Mouse (Mus musculus) lung, adult 2 months (tissue): ENCODE measurements at regions not wholly inside any gene's neighbourhood (a gene's known extent, or its start where the extent isn't known, plus 50 kb on each side); places are given as distances from the start of the nearest gene placed in this dataset.
A peak's percentile ranks its signal among the peaks of the same experiment; 100 is the strongest.

Experiments
- DNase-seq: peaks from one replicate; pipeline ENCODE4 v3.0.0; 2022
- H3K4me1 ChIP-seq: fragments of 200-500 bp; 2 replicates; pipeline ENCODE4 v1.6.1; 2011; ENCODE audit warnings: low read length; ENCODE audit not compliant: control insufficient read depth, insufficient read depth
- H3K4me3 ChIP-seq: fragments of 200-500 bp; replicated peaks from 2 replicates; pipeline ENCODE3; 2011; ENCODE audit warnings: low read depth, mild to moderate bottlenecking, control low read depth, low read length; ENCODE audit errors: extremely low read depth
- CTCF ChIP-seq: fragments of 200-500 bp; IDR thresholded peaks from 2 replicates; pipeline ENCODE4 v1.5.1; 2011; ENCODE audit warnings: mild to moderate bottlenecking, low read length, control low read depth; ENCODE audit not compliant: insufficient read depth
- POLR2A ChIP-seq: fragments of 200-500 bp; IDR thresholded peaks from 2 replicates; pipeline ENCODE4 v1.6.1; 2011; ENCODE audit warnings: low read depth, mild to moderate bottlenecking, control low read depth, low read length, borderline replicate concordance; ENCODE audit errors: extremely low read depth
- WGBS: fragments of 180-500 bp; shearing (Covaris S2); methylation state at CpG from one replicate; pipeline ENCODE4 v1.1.7; 2018; 5-methylcytosine and 5-hydroxymethylcytosine counted together

DNA sequence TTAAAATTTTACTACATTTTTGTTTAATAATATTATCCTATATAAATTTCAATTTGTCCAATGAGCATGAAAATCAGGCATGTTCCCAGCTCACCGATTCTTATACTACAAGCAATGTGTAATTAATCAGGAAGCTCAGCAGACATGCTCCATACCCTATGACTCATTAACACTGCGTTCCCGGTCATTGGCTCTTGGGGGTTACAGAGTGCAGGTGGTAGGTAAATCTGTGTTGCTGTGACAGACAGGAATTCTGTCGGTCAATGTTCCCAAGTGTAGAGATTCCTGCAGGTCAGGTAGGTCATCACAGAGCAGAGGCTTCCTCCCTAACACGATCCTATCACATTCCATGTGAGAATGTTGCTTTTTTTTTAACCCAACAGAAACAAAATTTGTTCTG lies 371.0 kb downstream of the Lpin1 start:
- no peaks in the 10 kb centered on the region for H3K4me1 ChIP-seq
- WGBS = 65% methylated on average over 5 of the region's 5 CpGs

DNA sequence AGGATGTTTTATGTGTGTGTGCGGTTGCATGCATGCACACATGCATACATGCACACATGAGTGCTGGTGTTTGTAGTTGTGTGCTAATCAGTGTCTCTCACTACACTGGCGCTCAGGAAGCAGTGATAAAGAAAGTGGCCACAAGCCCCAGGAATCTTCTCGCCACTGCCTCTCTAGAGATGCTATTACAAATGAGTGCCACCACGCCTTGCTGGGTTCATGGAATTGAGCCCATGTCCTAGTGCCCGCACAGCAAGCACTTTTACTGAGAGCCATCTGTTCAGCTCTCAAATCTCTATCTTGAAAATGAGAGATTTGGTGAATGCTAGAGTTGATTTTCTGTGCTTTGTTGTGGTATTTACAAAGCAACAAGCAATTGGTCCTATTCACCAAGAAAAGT lies 373.3 kb downstream of the Lpin1 start:
- H3K4me3 ChIP-seq = no peak overlapping the region
- DNase-seq = no peak
- H3K4me1 ChIP-seq = no peaks in the 10 kb centered on the region
- 82% methylated on average over 5 of the region's 5 CpGs for WGBS
- no peak for TF ChIP-seq POLR2A
- TF ChIP-seq CTCF = no peak

More for the DNA sequence above, 371.0 kb downstream of the Lpin1 start:
- no peak for DNase-seq
- no peak overlapping the region for H3K4me3 ChIP-seq
- TF ChIP-seq POLR2A (no peak), CTCF (no peak)

DNA sequence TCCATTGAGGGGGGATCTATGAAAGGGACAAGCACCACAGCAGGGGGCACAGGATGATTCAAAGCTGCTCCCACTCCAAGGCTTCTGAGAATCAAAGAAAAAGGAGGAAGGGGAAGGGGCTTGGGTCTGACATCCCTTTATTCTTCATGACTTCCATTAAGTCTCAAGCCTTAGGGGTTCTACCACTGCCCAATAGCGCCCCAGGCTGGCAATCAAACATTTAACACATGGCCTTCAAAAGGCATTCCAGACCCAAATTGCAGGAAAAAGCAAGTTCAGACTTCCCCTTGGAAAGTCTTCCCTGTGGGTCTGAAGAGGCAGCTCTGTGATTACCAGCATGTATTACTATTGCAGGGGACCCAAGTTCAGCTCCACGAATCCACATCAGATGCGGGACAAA lies 377.2 kb downstream of the Lpin1 start:
- no peaks in the 10 kb centered on the region for H3K4me1 ChIP-seq
- TF ChIP-seq CTCF (no peak), POLR2A (no peak)
- WGBS = 93% methylated on average over 3 of the region's 3 CpGs
- no peak for DNase-seq
- H3K4me3 ChIP-seq = no peak overlapping the region

DNA sequence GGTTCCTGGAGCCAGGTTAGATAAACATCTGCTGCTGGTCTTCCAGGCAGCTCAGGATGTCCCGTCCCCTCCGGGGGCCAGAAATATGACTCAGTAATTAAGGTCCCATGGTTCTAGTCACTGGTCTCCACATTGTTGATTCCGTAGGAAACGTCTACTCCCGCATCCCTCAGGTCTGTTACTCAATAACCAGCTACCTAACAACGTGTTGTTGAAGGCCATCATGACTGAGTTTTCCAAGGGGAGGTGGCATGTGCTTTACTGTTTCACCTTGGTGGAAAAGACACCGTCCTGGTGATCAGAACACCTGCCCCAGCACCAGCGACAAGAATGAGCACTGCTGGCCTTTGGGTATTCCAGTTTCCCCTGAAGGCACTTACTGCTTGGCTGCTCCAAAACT lies 377.9 kb downstream of the Lpin1 start:
- 77% methylated on average over 8 of the region's 8 CpGs for WGBS
- TF ChIP-seq POLR2A = no peak
- no peak for TF ChIP-seq CTCF
- Histone ChIP-seq H3K4me1 (no peaks in the 10 kb centered on the region), H3K4me3 (no peak overlapping the region)
- no peak for DNase-seq

DNA sequence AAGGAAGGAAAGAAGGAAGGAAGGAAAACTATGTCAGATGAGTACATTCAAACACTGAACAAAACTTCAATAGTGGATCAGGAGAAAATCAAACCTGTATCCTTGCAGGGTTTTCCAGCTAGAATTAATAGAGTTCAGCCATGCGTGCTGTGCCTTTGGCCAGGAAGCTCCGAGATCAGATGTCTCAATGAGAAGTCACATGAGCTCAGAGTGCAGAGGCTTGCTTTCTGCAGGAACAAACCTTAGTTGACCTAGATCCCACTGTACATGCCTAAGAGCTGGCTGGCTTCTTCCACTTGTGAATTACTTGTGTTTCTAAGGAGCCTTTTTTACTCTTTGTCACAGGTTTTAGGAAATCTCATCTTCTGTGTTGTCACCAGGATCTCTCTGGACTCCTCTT lies 378.7 kb downstream of the Lpin1 start:
- Histone ChIP-seq H3K4me1 (no peaks in the 10 kb centered on the region), H3K4me3 (no peak overlapping the region)
- TF ChIP-seq POLR2A (no peak), CTCF (no peak)
- DNase-seq = no peak
- 64% methylated on average over 2 of the region's 2 CpGs for WGBS

DNA sequence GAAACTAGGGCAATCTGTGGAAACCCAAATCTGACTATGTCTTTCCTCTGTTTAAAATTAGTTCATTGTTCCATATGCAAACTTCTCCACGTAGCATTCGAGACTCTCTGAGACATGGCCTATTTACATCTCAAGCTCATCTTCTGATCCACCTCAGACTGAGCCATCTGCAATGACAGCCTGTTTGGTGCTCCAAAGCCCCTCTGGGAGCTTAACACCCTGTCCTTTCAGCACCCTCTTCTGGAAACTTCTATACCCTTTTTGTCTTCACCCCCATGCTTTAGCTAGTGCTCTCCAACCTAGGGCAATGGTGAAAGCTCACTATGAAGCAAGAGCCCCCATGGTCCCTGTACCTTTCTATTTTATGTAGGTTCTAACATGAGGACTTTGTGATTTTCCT lies 379.7 kb downstream of the Lpin1 start:
- TF ChIP-seq POLR2A = no peak
- TF ChIP-seq CTCF = 0 out of 2 replicates have a peak, but pooled peaks have one; percentile 5
- H3K4me1 ChIP-seq = no peaks in the 10 kb centered on the region
- no peak for DNase-seq
- H3K4me3 ChIP-seq = no peak overlapping the region
- 77% methylated on average over 2 of the region's 2 CpGs for WGBS

DNA sequence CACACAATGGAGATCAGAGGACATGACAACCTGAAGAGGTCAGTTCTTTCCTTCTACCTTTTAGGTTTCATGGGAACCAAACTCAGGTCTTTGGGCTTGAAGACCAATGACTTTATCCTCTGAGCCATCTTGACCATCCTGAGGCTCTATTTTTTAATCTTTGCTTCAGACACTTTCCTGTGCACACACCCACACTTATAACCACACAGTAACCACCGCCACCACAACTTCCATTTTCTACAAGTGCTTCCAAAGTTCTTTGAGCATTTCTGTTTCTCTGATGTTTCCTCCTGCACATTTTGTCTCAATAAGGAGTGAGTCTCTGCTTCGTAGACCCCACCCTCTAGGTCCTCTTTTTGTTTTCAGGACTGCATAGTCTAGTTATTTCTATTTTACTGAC lies 385.3 kb downstream of the Lpin1 start:
- Histone ChIP-seq H3K4me1 (no peaks in the 10 kb centered on the region), H3K4me3 (no peak overlapping the region)
- TF ChIP-seq POLR2A (no peak), CTCF (no peak)
- WGBS = 82% methylated on average over 2 of the region's 2 CpGs
- DNase-seq = no peak

DNA sequence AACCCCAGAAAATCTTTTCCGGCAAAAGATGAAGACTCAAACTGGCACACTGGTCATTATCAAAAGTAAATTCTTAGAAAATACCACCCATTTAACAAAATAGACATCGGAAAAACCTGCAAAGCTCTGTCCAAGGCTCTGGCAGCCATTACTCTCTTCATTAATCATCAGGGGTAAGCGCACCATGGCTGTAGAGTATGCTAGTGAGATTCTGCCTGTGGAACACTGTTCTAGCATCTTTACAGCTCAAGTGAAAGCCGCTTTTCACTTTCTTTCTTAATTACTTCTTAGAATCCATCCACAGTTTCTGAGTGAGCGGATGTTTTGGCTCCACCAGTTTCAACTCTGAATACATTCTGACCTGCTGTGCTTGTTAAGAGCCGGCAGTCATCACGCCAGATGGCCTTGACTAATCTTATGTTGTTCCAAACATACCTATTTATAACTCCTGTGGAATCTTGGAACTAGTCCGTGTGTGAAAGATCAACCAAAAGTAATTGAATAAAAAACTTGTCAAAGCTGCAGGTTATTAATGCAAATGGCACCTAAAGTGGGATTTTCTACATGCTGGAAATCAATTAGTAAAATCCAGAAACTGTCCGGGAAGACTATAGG lies 387.8 kb downstream of the Lpin1 start:
- TF ChIP-seq CTCF (no peak), POLR2A (no peak)
- WGBS = 64% methylated on average over 9 of the region's 9 CpGs
- DNase-seq = no peak
- Histone ChIP-seq H3K4me1 (no peaks in the 10 kb centered on the region), H3K4me3 (no peak overlapping the region)

DNA sequence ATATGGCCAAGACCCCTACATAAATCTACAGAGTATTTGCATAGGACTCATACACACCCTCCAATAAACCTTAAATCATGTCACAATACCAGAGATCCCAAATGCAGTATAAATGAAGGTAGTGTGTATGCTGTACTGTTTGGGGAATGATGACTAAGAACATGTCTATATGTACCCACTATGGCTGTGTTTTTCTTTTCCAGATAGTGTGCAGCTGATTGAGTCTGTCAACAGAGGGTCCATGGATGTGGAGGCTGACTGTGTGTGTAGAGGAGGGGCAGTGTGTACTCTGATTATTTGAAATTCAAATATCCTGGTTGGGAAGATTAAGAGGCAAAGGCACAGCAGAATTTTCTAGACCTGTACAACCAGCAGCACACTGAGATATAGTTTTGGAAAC lies 388.6 kb downstream of the Lpin1 start:
- no peak for TF ChIP-seq POLR2A
- TF ChIP-seq CTCF = no peak
- DNase-seq = no peak
- Histone ChIP-seq H3K4me3 (no peak overlapping the region), H3K4me1 (no peaks in the 10 kb centered on the region)

DNA sequence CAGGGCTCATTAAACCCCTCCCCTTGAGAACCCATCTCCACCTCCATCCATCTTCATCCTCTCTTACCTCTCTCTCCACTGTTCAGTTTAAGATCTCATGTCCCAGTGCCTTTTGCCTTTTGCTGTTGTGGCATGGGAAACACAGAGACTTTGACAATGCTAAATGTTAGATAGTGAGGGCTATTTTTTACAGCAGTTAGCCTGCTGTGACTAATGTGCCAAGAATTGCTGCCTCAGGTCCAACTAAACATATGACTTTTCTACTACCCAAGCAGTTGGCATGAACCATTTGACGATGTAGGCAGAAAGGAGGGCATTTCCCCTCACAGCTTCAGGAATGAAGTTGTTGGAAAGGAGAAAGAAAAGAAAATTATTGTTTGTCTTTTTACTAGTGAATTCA lies 389.6 kb downstream of the Lpin1 start:
- WGBS = 77% methylated on average over 1 of the region's 1 CpGs
- TF ChIP-seq POLR2A = no peak
- no peak for TF ChIP-seq CTCF
- no peak overlapping the region for H3K4me3 ChIP-seq
- H3K4me1 ChIP-seq = no peaks in the 10 kb centered on the region
- DNase-seq = no peak
